Mouse (Mus musculus): ENCODE results near the gene Klrc1.
"Not testable (repeated sequence)": the region's sequence is repeated elsewhere in the genome, so short reads cannot be mapped to it uniquely, and the experiment has no call there.

Gene Klrc1

DNA sequence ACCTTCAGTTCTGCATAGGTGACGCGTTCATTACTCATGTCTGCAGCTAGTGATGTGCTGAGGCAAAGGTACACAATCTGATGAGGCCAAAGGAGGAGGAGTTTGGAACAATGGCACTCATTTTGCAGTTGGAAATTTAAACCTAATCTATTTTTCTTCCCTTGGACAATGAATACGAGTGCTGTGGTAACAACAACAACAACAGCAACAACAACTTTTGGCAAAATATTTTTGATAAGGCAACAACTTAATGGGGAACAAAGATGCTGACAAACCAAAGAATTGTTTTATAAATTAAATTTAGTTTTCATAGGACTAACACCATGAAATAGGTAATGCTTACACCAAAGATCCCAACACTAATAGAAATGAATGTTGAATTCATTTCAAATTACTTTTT, at the start of gene Klrc1:
Gene Klrc1 (minus strand): TSS at position 101 of the 400 bp plus-strand sequence.
- DNase-seq (ENCODE audit: low spot score in 2 of 2), result no peak

DNA sequence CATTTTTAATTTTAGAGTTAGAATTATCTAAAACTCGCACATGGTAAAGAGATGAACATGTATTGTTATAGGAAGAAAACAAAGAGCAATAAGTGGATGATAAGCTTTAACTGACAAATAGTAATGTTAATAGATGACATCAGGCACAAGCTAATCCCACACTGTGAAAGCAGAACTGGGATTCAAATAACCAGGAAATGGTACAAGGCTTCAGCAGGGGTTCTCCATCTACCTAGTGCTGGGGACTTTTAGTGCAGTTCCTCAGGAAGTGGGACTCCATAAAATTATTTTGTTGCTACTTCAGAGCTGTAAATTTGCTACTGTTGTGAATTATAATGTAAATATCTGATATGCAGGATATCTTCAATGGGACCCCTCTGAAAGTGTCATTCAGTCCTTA, 48.5 kb upstream of the Klrc1 start:
- DNase-seq (ENCODE audit: low spot score in 2 of 2), result no peak

DNA sequence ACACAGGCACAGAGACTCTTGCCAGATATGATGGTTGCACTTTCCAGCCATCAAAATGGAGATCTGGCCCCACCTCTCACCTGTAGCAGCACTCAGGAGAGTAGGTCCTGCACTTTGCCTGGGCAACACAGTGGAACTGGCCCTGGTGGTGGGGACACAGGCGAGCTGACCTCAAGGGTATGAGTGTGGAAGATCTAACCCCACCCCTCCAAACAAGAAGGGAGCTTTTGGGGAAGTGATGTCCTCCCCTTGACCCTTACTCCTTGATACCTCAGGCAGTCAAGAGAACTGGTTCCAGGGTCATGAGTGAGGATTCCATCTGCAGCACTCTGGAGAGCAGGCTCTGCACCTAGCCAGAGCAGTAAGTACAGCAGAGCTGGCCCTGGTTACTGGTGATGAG, 42.6 kb upstream of the Klrc1 start:
- no peak for DNase-seq (ENCODE audit: low spot score in 2 of 2)

DNA sequence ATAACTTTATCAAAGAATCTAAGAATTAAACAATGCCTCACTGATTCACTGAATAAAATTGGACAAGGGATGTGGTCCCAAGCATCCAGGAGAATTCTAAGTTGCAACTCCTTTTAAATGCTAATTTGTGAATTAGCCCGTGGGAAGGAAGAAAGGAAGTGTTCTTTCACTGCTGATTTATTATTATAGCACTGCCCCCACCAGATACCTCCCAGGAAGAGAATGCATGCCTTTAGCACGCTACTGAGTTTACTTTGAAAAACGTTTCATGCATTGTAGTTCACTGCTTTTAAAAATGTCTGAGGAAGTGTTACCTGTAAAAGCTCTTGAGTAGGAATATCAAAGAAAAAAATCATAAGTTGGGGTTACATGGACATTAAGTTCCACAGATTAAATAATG, 41.7 kb upstream of the Klrc1 start:
- no peak for DNase-seq (ENCODE audit: low spot score in 2 of 2)

DNA sequence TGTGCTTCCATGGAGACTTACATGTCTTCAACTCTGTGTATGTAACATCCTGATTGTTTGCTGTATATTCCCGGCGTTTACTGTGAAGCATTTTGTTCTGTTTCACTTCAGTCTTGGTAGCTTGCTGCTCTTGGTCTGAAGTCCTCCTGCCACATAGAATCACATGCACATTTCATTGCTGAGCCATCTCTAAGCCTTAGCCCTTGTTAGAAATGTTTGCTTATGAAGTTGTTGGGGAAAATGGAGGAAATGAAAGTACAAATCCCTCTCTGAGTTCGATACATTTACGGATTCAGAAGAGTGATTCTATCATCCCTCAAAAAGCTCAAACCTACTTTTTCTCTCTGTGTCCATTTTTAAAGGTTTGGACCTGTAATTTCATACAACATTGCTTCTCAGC, 38.3 kb upstream of the Klrc1 start, which contains the start of gene Klri1:
Gene Klri1 (minus strand): TSS at position 101 of the 400 bp plus-strand sequence.
- DNase-seq (ENCODE audit: low spot score in 2 of 2), result no peak

DNA sequence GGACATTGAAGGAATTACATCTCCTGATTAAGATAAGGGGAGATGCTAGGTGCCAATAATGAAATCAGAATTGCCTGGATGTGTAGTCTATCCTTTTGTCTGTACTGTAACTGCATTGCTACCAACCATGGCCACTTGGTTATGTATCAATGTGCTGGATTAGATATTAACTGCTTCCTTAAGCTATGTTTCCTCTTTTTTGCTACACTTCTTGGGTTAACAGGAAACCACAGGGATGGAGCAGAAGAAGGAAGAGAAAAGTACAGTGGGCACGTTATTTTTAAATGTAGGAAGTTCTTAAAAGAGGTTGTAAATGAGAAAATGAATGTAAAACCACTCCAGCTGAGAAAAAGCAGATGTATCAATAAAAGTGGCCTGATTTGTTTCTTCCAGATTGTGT, 34.8 kb upstream of the Klrc1 start:
- DNase-seq (ENCODE audit: low spot score in 2 of 2), result no peak

DNA sequence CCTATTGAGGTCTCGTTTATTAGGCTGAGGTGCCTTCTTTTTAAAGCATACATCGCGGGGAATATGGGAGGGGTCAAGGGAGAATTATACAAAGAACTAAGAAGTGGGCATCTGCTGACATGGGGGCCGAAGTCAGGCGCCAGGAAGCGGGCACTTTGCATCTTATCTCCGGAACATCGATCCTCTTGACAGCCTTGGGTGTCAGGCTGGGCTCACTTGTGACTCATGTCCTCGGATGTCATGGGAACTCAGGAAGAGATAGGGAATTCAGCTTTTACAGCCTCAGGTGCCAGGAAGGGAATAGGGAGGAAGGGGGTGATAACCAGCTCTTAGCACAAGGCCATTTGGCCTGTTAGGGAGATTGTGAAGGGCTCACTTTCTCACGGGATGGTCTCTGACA, 12.7 kb upstream of the Klrc1 start:
- DNase-seq (ENCODE audit: low spot score in 2 of 2), result not testable (repeated sequence)

DNA sequence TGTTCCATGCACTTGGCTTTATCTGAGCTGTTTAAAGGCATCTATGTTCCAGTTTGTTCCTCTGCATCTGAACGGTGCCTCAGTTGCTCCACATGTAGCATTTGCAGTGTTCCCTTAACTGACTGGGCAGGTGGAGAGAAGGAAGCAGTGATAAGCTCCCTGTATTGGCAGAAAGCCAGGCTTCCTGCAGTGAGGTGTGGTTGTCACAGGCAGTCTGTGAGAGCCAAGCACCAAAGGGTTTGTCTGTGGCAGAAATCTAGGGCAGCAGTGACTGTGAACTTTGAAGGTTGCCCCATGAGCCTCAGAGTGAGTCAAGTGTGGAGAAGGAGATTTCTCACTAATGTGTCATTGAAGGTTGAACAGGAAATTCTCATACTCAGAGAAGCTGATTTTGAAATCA, 1.6 kb upstream of the Klrc1 start:
- DNase-seq (ENCODE audit: low spot score in 2 of 2), result no peak

DNA sequence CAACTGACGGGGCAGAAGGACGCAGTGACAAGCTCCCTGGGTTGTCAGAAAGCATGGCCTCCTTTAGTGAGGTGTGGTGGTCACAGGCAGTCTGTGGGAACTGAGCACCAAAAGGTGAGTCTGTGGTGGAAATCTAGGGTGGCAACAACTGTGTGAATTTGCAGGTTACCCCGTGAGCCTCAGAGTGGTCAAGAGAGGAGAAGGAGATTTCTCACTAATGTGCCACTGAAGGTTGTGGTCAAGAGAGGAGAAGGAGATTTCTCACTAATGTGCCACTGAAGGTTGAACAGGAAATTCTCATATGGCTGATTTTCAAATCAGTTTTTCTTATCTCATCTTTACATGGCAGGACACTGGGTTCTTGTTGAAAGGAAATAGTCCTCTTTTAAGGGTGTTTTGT, 17.5 kb downstream of the Klrc1 start:
- not testable (repeated sequence) for DNase-seq (ENCODE audit: low spot score in 2 of 2)

DNA sequence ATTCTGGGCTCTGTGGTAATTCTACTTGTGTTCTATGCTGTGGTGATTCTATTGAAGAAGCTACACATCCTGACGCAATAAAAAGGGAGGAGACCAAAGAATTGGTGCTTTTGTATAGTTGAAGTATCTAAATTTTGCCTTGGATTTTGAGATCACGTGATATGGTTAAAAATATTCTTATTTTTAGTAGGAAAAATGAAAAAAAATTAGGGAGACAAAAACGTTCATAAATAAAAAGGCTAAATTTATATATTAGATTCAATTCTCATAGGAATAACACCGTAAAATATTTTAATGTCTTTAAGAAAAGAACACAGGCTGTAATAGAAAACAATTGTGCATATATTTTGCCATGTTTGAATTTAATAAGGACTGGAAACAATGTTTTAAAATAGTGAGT, 18.2 kb downstream of the Klrc1 start, which contains the start of gene Klrc2:
Gene Klrc2 (minus strand): TSS at position 101 of the 400 bp plus-strand sequence.
- not testable (repeated sequence) for DNase-seq (ENCODE audit: low spot score in 2 of 2)

DNA sequence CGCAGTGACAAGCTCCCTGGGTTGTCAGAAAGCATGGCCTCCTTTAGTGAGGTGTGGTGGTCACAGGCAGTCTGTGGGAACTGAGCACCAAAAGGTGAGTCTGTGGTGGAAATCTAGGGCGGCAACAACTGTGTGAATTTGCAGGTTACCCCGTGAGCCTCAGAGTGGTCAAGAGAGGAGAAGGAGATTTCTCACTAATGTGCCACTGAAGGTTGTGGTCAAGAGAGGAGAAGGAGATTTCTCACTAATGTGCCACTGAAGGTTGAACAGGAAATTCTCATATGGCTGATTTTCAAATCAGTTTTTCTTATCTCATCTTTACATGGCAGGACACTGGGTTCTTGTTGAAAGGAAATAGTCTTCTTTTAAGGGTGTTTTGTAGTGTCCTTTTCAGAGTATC, 34.7 kb downstream of the Klrc1 start:
- DNase-seq (ENCODE audit: low spot score in 2 of 2), result not testable (repeated sequence)

DNA sequence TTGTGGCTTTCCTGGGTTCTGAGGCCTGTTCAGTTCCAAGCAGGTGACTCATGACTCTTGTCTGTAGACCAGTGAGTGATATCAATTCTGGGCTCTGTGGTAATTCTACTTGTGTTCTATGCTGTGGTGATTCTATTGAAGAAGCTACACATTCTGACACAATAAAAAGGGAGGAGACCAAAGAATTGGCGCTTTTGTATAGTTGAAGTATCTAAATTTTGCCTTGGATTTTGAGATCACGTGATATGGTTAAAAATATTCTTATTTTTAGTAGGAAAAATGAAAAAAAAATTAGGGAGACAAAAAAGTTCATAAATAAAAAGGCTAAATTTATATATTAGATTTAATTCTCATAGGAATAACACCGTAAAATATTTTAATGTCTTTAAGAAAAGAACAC, 35.5 kb downstream of the Klrc1 start, which contains the start of gene Klrc3:
Gene Klrc3 (minus strand): TSS at position 101 of the 400 bp plus-strand sequence.
- DNase-seq (ENCODE audit: low spot score in 2 of 2), result not testable (repeated sequence)

DNA sequence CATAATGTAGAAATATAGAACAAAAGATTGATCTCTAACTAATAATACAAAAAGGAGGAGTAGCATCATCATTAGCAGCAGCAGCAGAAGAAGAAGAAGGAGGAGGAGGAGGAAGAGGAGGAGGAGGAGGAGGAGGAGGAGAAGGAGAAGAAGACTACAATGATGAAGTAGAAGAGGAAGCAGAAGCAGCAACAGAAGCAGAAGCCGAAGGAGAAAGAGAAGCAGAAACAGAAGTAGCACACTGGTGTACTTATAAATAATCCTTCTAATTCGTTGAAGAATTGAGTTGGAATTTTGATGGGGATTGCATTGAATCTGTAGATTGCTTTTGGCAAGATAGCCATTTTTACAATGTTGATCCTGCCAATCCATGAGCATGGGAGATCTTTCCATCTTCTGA, 47.7 kb downstream of the Klrc1 start:
- DNase-seq (ENCODE audit: low spot score in 2 of 2), result not testable (repeated sequence)

DNA sequence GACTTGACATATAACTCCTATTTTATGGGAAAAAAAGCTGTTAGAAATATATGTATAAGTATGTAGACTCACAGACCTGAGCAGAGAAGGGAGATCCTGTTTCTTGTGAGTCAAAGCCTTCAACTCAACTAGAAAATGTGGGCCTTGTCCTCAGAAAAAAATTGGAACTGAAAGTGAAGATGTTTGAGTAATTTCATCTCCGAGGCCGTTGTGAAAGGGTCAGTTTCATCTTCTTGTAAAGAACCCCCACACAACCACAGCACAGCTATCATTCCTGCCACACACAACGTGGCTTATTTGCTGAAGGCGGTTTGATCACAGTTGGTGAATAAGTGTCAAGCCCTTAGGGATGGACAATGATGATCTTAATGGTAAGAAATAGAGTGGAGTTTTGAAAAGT, 55.0 kb downstream of the Klrc1 start, which contains the start of gene Klrk1:
Gene Klrk1 (minus strand): TSS at position 130 of the 400 bp plus-strand sequence.
- DNase-seq (ENCODE audit: low spot score in 2 of 2), result no peak
